Mouse (Mus musculus) spleen, adult 12 weeks (tissue): ENCODE measurements at regions not wholly inside any gene's neighbourhood (a gene's known extent, or its start where the extent isn't known, plus 50 kb on each side); places are given as distances from the start of the nearest gene placed in this dataset.

Source experiments
- DNase-seq: peaks from one replicate; pipeline ENCODE4 v3.0.0; 2022; ENCODE audit warnings: low spot score

- DNase-seq: no peak
Measured at GRCm38 (mm10) chr11:22692281-22692857, 168.4 kb downstream of the B3gnt2 start.

- no peak for DNase-seq
Measured at GRCm38 (mm10) chr11:22692941-22693341, 167.8 kb downstream of the B3gnt2 start.

- no peak for DNase-seq
Measured at GRCm38 (mm10) chr11:22693376-22693775, 167.4 kb downstream of the B3gnt2 start.

- DNase-seq: no peak
Measured at GRCm38 (mm10) chr11:22693984-22694383, 166.8 kb downstream of the B3gnt2 start.

DNA sequence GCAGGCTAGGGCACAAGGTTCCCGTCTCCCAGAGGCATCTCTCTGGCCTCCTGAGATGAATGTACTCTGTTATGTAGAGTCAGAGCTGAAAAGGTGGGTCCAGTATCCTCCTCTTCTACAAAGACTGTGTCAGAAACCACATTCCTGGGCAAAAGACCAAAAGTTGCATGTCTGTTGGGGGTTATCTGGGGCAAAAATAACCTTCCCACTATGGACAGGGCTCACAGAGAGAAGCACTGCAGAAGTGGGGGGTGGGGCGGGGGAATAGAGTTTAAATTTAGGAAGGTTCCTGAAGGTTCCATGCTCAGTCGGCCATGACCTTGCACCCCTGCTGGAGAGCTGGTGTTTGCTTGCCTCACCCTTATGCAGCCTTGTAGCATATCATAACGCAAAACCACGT lies 165.9 kb downstream of the B3gnt2 start:
- no peak for DNase-seq

- DNase-seq: no peak
Measured at GRCm38 (mm10) chr11:22695237-22695636, 165.5 kb downstream of the B3gnt2 start.

- no peak for DNase-seq
Measured at GRCm38 (mm10) chr11:22698057-22698941, 162.5 kb downstream of the B3gnt2 start.

- no peak for DNase-seq
Measured at GRCm38 (mm10) chr11:22706082-22706481, 154.7 kb downstream of the B3gnt2 start.
